Mouse (Mus musculus): Measurements from ENCODE around the gene Sphk1. TPM values are rescaled to one million over a fixed set of nuclear protein-coding genes. Genes with fewer than 3 reads are reported as not detected.

Gene Sphk1
- total and polyA plus RNA-seq, 3 experiments = 53.5 to 127 TPM; not detected in 1

GRCm38 (mm10) chr11:116493191-116493590 is 37.5 kb upstream of the Sphk1 start (continued):
- TF ChIP-seq GABPA (IDR thresholded peaks at IDR 0.05; ENCODE audit: low read depth, low read length) (0 out of 2 replicates have a peak, but pooled peaks have one; percentile 58), HCFC1 (IDR thresholded peaks at IDR 0.05; ENCODE audit: low read depth, low read length) (0 out of 2 replicates have a peak, but pooled peaks have one; percentile 43)

- Histone ChIP-seq H3K9ac (ENCODE audit: control insufficient read depth, low read depth, low read length, poor library complexity, severe bottlenecking) (peak within 1 kb of the TSS; percentile 60), H3K27ac (ENCODE audit: control insufficient read depth, low read depth, low read length) (peak within 1 kb of the TSS; percentile 95), H3K79me2 (ENCODE audit: control insufficient read depth, insufficient read depth, low read length, poor library complexity) (peaks cover 16% of the 10 kb centered on the region), H3K4me3 (ENCODE audit: control insufficient read depth in 1 of 2, insufficient read depth in 1 of 2, low read depth in 2 of 2, low read length in 2 of 2) (peak within 1 kb of the TSS; percentile 52 to 57), H3K36me3 (ENCODE audit: control insufficient read depth in 1 of 2, insufficient read depth in 2 of 2, low read length in 2 of 2) (peaks cover 0 to 27% of the 10 kb centered on the region in 2 experiments; a peak in 3 of 4 replicates), H3K4me1 (ENCODE audit: control insufficient read depth in 1 of 2, insufficient read depth in 2 of 2, low read length in 2 of 2) (peaks cover 13 to 44% of the 10 kb centered on the region in 2 experiments), H3K27me3 (ENCODE audit: control insufficient read depth in 1 of 2, insufficient read depth in 2 of 2, low read length in 2 of 2) (no peaks in the 10 kb centered on the region), H3K9me3 (replicated peaks; ENCODE audit: insufficient read depth, low read length) (no peaks in the 10 kb centered on the region)
- DNase-seq (ENCODE audit: low read depth, low spot score) = peak; percentile 97
- TF ChIP-seq BHLHE40 (IDR thresholded peaks at IDR 0.05; ENCODE audit: borderline replicate concordance, low read depth, low read length) (no peak), HCFC1 (IDR thresholded peaks at IDR 0.05; ENCODE audit: low read depth, low read length) (peak; percentile 75; the same call in 1 of the 2 replicates), E2F4 (IDR thresholded peaks at IDR 0.05; ENCODE audit: borderline replicate concordance, low read depth, low read length) (no peak), ZNF384 (IDR thresholded peaks at IDR 0.05; ENCODE audit: low read depth, low read length) (no peak), TBP (IDR thresholded peaks at IDR 0.05; ENCODE audit: low read depth, low read length) (peak; percentile 79), TCF12 (IDR thresholded peaks at IDR 0.05; ENCODE audit: low read depth, low read length) (peak; percentile 36; the same call in 1 of the 2 replicates), JUND (IDR thresholded peaks at IDR 0.05; ENCODE audit: low read depth, low read length) (no peak), ETS1 (IDR thresholded peaks at IDR 0.05; ENCODE audit: low read depth, low read length) (peak; percentile 67; the same call in 1 of the 2 replicates), ZKSCAN1 (IDR thresholded peaks at IDR 0.05; ENCODE audit: low read depth, low read length) (no peak), RAD21 (IDR thresholded peaks at IDR 0.05; ENCODE audit: low read depth, low read length) (peak; percentile 15; the same call in 1 of the 2 replicates), SMC3 (IDR thresholded peaks at IDR 0.05; ENCODE audit: low read depth, low read length) (peak; percentile 35; the same call in 1 of the 2 replicates), GABPA (IDR thresholded peaks at IDR 0.05; ENCODE audit: low read depth, low read length) (no peak), CTCF (IDR thresholded peaks at IDR 0.05 in 2 of 3, conservative IDR thresholded peaks at IDR 0.05 in 1 of 3; ENCODE audit: control insufficient read depth in 1 of 3, insufficient read depth in 1 of 3, low read depth in 2 of 3, low read length in 3 of 3, poor library complexity in 1 of 3, severe bottlenecking in 1 of 3) (peak; percentile 90 to 96 (median 96)), CHD2 (IDR thresholded peaks at IDR 0.05; ENCODE audit: low read length) (no peak)
These were observed 36.9 kb upstream of the Sphk1 start, which contains the start of gene Prpsap1 for GRCm38 (mm10) chr11:116493795-116494252. Prpsap1 (minus strand) TSS chr11:116494202.

GRCm38 (mm10) chr11:116494474-116495174 is 36.1 kb upstream of the Sphk1 start:
- peak overlapping the region; percentile 52 to 54 for H3K4me3 ChIP-seq (ENCODE audit: control insufficient read depth in 1 of 2, insufficient read depth in 1 of 2, low read depth in 2 of 2, low read length in 2 of 2)
- H3K4me1 ChIP-seq (ENCODE audit: control insufficient read depth in 1 of 2, insufficient read depth in 2 of 2, low read length in 2 of 2) = peaks cover 13 to 42% of the 10 kb centered on the region in 2 experiments
- peak overlapping the region; percentile 95 for H3K27ac ChIP-seq (ENCODE audit: control insufficient read depth, low read depth, low read length)
- H3K36me3 ChIP-seq (ENCODE audit: control insufficient read depth in 1 of 2, insufficient read depth in 2 of 2, low read length in 2 of 2) = peaks cover 0 to 23% of the 10 kb centered on the region in 2 experiments; a peak in 2 of 4 replicates
- peak overlapping the region; percentile 60 for H3K9ac ChIP-seq (ENCODE audit: control insufficient read depth, low read depth, low read length, poor library complexity, severe bottlenecking)
- peaks cover 8% of the 10 kb centered on the region for H3K79me2 ChIP-seq (ENCODE audit: control insufficient read depth, insufficient read depth, low read length, poor library complexity)
- H3K9me3 ChIP-seq (replicated peaks; ENCODE audit: insufficient read depth, low read length) = no peaks in the 10 kb centered on the region
- H3K27me3 ChIP-seq (ENCODE audit: control insufficient read depth in 1 of 2, insufficient read depth in 2 of 2, low read length in 2 of 2) = no peaks in the 10 kb centered on the region
- DNase-seq (ENCODE audit: low read depth, low spot score) = peak; percentile 95
- peak; percentile 95 for TF ChIP-seq MXI1 (IDR thresholded peaks at IDR 0.05; ENCODE audit: low read depth, low read length)
- TF ChIP-seq GATA1 (IDR thresholded peaks at IDR 0.05; ENCODE audit: low read depth, low read length) = peak; percentile 19; the same call in 1 of the 2 replicates
- peak; percentile 40 for TF ChIP-seq ZNF384 (IDR thresholded peaks at IDR 0.05; ENCODE audit: low read depth, low read length)
- 0 out of 2 replicates have a peak, but pooled peaks have one; percentile 54 for TF ChIP-seq JUND (IDR thresholded peaks at IDR 0.05; ENCODE audit: low read depth, low read length)
- TF ChIP-seq E2F4 (IDR thresholded peaks at IDR 0.05; ENCODE audit: borderline replicate concordance, low read depth, low read length) = peak; percentile 25; the same call in 1 of the 2 replicates
- peak; percentile 69; the same call in 1 of the 2 replicates for TF ChIP-seq MAFK (IDR thresholded peaks at IDR 0.05; ENCODE audit: borderline replicate concordance, low read depth, low read length)
- peak; percentile 73; the same call in 1 of the 2 replicates for TF ChIP-seq CHD1 (IDR thresholded peaks at IDR 0.05; ENCODE audit: low read depth, low read length)
- peak; percentile 57; the same call in 1 of the 2 replicates for TF ChIP-seq GABPA (IDR thresholded peaks at IDR 0.05; ENCODE audit: low read depth, low read length)
- peak; percentile 95 for TF ChIP-seq SIN3A (IDR thresholded peaks at IDR 0.05; ENCODE audit: low read length)
- TF ChIP-seq ZMIZ1 (IDR thresholded peaks at IDR 0.05; ENCODE audit: low read depth, low read length) = peak; percentile 81
- TF ChIP-seq SMC3 (IDR thresholded peaks at IDR 0.05; ENCODE audit: low read depth, low read length) = peak; percentile 16; the same call in 1 of the 2 replicates
- peak; percentile 47; the same call in 1 of the 2 replicates for TF ChIP-seq CHD2 (IDR thresholded peaks at IDR 0.05; ENCODE audit: low read length)
- TF ChIP-seq ETS1 (IDR thresholded peaks at IDR 0.05; ENCODE audit: low read depth, low read length) = peak; percentile 98
- TF ChIP-seq EP300 (IDR thresholded peaks at IDR 0.05; ENCODE audit: low read depth in 1 of 2, low read length in 2 of 2) = peak; percentile 72 to 78
- TF ChIP-seq MEF2A (IDR thresholded peaks at IDR 0.05; ENCODE audit: extremely low read depth, insufficient replicate concordance, low read depth, low read length, poor library complexity, severe bottlenecking) = 0 out of 2 replicates have a peak, but pooled peaks have one; percentile 6
- peak; percentile 79 for TF ChIP-seq TCF12 (IDR thresholded peaks at IDR 0.05; ENCODE audit: low read depth, low read length)
- no peak for TF ChIP-seq USF2 (IDR thresholded peaks at IDR 0.05; ENCODE audit: borderline replicate concordance in 1 of 2, insufficient read depth in 1 of 2, low read depth in 1 of 2, low read length in 2 of 2)
